Mouse (Mus musculus) kidney, embryonic 16.5 days (tissue): ENCODE measurements around the gene Gm10230. TPM values are rescaled to one million over a fixed set of nuclear protein-coding genes. Genes with fewer than 3 reads are reported as not detected.
"Not testable (repeated sequence)": the region's sequence is repeated elsewhere in the genome, so short reads cannot be mapped to it uniquely, and the experiment has no call there.

Experiments used
- ATAC-seq: fragments of 200-750 bp; cut with Nextera tagmentation; 2 replicates; pipeline ENCODE4 v1.8.0; 2017; ENCODE audit warnings: moderate TSS enrichment; ENCODE audit not compliant: low FRiP score, low TSS enrichment
- H3K27ac ChIP-seq: fragments of 300-500 bp; sonication (generic); 2 replicates; pipeline ENCODE4 v1.5.1; 2014; ENCODE audit warnings: low read length
- H3K27me3 ChIP-seq: fragments of 300-500 bp; sonication (generic); 2 replicates; pipeline ENCODE4 v1.6.1; 2014; ENCODE audit warnings: low read length, control low read depth, mixed read lengths; ENCODE audit not compliant: insufficient read depth
- H3K36me3 ChIP-seq: fragments of 300-500 bp; sonication (generic); 2 replicates; pipeline ENCODE4 v1.6.1; 2014; ENCODE audit warnings: low read length, control low read depth, mixed read lengths; ENCODE audit not compliant: insufficient read depth
- H3K4me1 ChIP-seq: fragments of 300-500 bp; sonication (generic); 2 replicates; pipeline ENCODE4 v1.6.1; 2014; ENCODE audit warnings: low read length, control low read depth, mixed read lengths; ENCODE audit not compliant: insufficient read depth
- H3K4me2 ChIP-seq: fragments of 300-500 bp; sonication (generic); replicated peaks from 2 replicates; pipeline ENCODE4 v1.6.1; 2014; ENCODE audit warnings: low read depth, low read length
- H3K4me3 ChIP-seq: fragments of 300-500 bp; sonication (generic); 2 replicates; pipeline ENCODE4 v1.5.1; 2014; ENCODE audit warnings: mild to moderate bottlenecking, low read length
- H3K9ac ChIP-seq: fragments of 300-500 bp; sonication (generic); replicated peaks from 2 replicates; pipeline ENCODE4 v1.6.1; 2014; ENCODE audit warnings: low read length
- H3K9me3 ChIP-seq: fragments of 300-500 bp; sonication (generic); 2 replicates; pipeline ENCODE4 v1.6.1; 2016; ENCODE audit warnings: low read length, control low read depth
- WGBS: fragments of 180-500 bp; shearing (Covaris S2); extraction: QIAGEN DNeasy Blood & Tissue Kit; methylation state at CpG from one replicate; pipeline ENCODE4 v1.1.7; 2014; 5-methylcytosine and 5-hydroxymethylcytosine counted together
- microRNA-seq: library from miRNA; unstranded; fragments of <30 nt; microRNA quantifications from one replicate; pipeline ENCODE4, GENCODE M21; 2016
- polyA plus RNA-seq: library from polyadenylated mRNA; unstranded; fragments of >200 nt; fragmentation: Nextera tagmentation; extraction: Ambion mirVana; gene quantifications from 2 replicates; pipeline ENCODE4 v1.2.1, GENCODE M21; 2015

Gene Gm10230
- not detected in 2 replicates for polyA plus RNA-seq

- not testable (repeated sequence) for H3K36me3 ChIP-seq, H3K27ac ChIP-seq, H3K9ac ChIP-seq, H3K27me3 ChIP-seq, H3K4me1 ChIP-seq, H3K4me3 ChIP-seq, ATAC-seq, H3K4me2 ChIP-seq, H3K9me3 ChIP-seq
- WGBS, result no CpG with 5 or more reads among the region's 7 CpGs
Measured at GRCm38 (mm10) chrX:27494782-27495181, at the start of gene Gm10230. Gm10230 (minus strand) TSS chrX:27494882.

Small RNA genes lying within 50 kb of the gene (microRNA-seq; reads per million reads assigned to microRNA genes)
- not detected for gene Gm44452
